Mouse (Mus musculus) lung, postnatal 0 days (tissue): ENCODE data around the gene Nras.

Experiments used
- CTCF ChIP-seq: IDR thresholded peaks from 2 replicates; pipeline ENCODE4 v1.5.1; 2016; ENCODE audit warnings: antibody characterized with exemption, mild to moderate bottlenecking
- EP300 ChIP-seq: IDR thresholded peaks from 2 replicates; pipeline ENCODE4 v1.6.1; 2016; ENCODE audit warnings: antibody characterized with exemption, mild to moderate bottlenecking, control low read depth

- no peak for TF ChIP-seq CTCF
- no peak for TF ChIP-seq EP300
Measured at GRCm38 (mm10) chr3:103040285-103040684, 17.8 kb upstream of the Nras start.
